Mouse (Mus musculus): ENCODE measurements at regions not wholly inside any gene's neighbourhood (a gene's known extent, or its start where the extent isn't known, plus 50 kb on each side); places are given as distances from the start of the nearest gene placed in this dataset.

DNA sequence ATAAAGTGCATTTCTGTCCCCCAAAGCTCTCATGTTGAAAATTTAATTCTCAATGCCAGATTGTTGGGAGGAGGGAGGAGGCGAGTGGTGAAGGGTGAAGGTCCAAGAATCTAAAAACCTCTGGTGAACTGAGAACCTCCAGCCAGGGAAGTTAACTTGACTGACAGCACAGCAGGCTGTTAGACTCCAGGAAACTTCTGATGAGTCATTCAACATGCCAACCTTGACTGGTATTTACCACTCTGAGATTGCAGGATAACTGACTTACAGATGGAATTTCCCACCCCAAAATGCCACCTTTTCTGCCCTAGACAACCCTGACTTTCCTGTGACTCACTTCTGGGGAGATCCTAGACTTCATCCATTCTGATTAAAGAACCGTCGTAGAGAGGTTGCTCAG lies 58.6 kb upstream of the Prdm8 start:
- DNase-seq (ENCODE audit: low read depth): no peak
- TF ChIP-seq POLR2A (IDR thresholded peaks at IDR 0.05; ENCODE audit: borderline replicate concordance, extremely low read depth, insufficient read depth, insufficient read length, poor library complexity, severe bottlenecking) (no peak), CTCF (IDR thresholded peaks at IDR 0.05; ENCODE audit: borderline replicate concordance, extremely low read depth, insufficient read depth, insufficient read length) (no peak)

DNA sequence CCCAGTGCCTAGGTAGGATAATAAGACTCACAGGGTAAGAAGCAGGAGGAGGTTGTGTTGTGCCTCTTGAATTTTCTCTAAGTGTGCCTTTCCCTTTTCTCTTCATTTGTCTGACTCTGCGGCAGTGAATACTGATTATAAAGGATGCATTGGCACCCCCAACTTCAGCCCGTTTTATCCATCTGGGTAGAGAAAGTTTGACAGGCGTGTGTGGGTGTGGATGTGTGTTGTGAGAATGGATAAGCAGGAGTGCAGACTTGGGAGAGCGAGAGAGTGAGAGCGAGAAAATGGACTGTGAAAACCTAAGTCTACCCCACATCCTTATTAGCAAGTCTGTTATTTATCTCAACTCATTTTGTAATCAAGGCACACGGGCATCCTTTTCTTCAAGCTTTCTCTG lies 60.7 kb upstream of the Prdm8 start:
- DNase-seq (ENCODE audit: low read depth): peak; percentile 25
- TF ChIP-seq POLR2A (IDR thresholded peaks at IDR 0.05; ENCODE audit: borderline replicate concordance, extremely low read depth, insufficient read depth, insufficient read length, poor library complexity, severe bottlenecking): no peak
- no peak for TF ChIP-seq CTCF (IDR thresholded peaks at IDR 0.05; ENCODE audit: borderline replicate concordance, extremely low read depth, insufficient read depth, insufficient read length)

DNA sequence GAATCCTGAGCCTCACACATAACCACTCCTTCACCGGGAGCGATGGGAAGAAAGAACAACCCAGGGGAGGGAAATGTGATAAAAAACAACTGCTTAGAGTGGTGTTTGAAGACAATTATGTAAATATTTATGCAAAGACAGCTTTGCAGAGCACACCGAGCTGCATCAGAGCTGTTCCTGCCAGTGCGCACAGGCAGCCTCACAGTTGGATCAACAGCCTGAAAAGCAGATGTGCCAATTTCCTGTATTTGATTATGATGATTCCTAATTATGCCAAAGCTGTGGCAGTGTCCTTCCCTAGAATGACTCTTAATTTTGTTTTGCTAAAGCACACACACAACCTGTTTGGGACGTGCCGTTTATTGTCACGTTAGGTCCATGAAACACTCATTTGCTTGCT lies 52.6 kb upstream of the Antxr2 start:
- TF ChIP-seq CTCF (IDR thresholded peaks at IDR 0.05; ENCODE audit: borderline replicate concordance, extremely low read depth, insufficient read depth, insufficient read length): no peak
- TF ChIP-seq POLR2A (IDR thresholded peaks at IDR 0.05; ENCODE audit: borderline replicate concordance, extremely low read depth, insufficient read depth, insufficient read length, poor library complexity, severe bottlenecking): no peak
- peak; percentile 71 for DNase-seq (ENCODE audit: low read depth)

DNA sequence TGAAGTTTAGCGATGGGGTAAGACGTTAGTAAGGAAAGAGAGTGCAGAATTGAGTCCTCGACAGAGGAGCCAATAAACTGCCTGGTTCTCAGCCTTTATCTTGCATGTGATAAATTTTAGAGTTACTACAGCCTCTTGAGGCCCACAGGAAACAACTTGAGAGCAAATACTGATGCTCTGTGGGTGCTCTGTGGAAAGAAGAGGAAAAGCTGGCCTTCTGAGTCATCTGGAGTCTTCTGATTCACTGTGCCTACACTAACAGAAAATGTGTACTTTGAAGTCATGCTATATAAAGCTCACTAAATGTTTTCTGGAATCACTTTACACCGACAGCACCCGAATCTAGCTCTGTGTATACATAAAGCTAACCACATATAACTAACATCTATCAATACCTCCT lies 50.4 kb upstream of the Antxr2 start:
- DNase-seq (ENCODE audit: low read depth): no peak
- no peak for TF ChIP-seq POLR2A (IDR thresholded peaks at IDR 0.05; ENCODE audit: borderline replicate concordance, extremely low read depth, insufficient read depth, insufficient read length, poor library complexity, severe bottlenecking)
- no peak for TF ChIP-seq CTCF (IDR thresholded peaks at IDR 0.05; ENCODE audit: borderline replicate concordance, extremely low read depth, insufficient read depth, insufficient read length)

All from brain, embryonic 14.5 days (tissue).